Mouse (Mus musculus) spleen, postnatal 36 days (tissue): ENCODE measurements around the gene Rnf128.
"Not testable (repeated sequence)": the region's sequence is repeated elsewhere in the genome, so short reads cannot be mapped to it uniquely, and the experiment has no call there.

Experiments used
- DNase-seq, 2 experiments: peaks; one replicate each; pipeline ENCODE4 v3.0.0; 2022; ENCODE audit warnings: low spot score in 2 of 2, mixed read lengths in 1 of 2

The Rnf128 gene

GRCm38 (mm10) chrX:139562925-139563461 lies at the start of gene Rnf128:
TSS of gene Rnf128 (plus strand) at chrX:139563316.
- DNase-seq: no peak

- no peak for DNase-seq
Measured at GRCm38 (mm10) chrX:139516156-139516555, 47.0 kb upstream of the Rnf128 start.

GRCm38 (mm10) chrX:139519251-139519650 lies 43.9 kb upstream of the Rnf128 start:
- no peak for DNase-seq

GRCm38 (mm10) chrX:139524303-139525091 lies 38.6 kb upstream of the Rnf128 start:
- no peak for DNase-seq

GRCm38 (mm10) chrX:139525724-139526123 lies 37.4 kb upstream of the Rnf128 start:
- no peak for DNase-seq

- no peak for DNase-seq
Measured at GRCm38 (mm10) chrX:139526984-139527383, 36.1 kb upstream of the Rnf128 start.

GRCm38 (mm10) chrX:139529678-139530077 lies 33.4 kb upstream of the Rnf128 start:
- no peak for DNase-seq

GRCm38 (mm10) chrX:139532293-139532692 lies 30.8 kb upstream of the Rnf128 start:
- DNase-seq: no peak

- no peak for DNase-seq
Measured at GRCm38 (mm10) chrX:139537641-139538397, 25.3 kb upstream of the Rnf128 start.

- no peak for DNase-seq
Measured at GRCm38 (mm10) chrX:139543726-139544125, 19.4 kb upstream of the Rnf128 start.

- DNase-seq: no peak
Measured at GRCm38 (mm10) chrX:139550456-139550855, 12.7 kb upstream of the Rnf128 start.

GRCm38 (mm10) chrX:139552090-139552489 lies 11.0 kb upstream of the Rnf128 start:
- no peak for DNase-seq

GRCm38 (mm10) chrX:139562255-139562924 lies 726 bp upstream of the Rnf128 start:
- DNase-seq: no peak

- no peak for DNase-seq
Measured at GRCm38 (mm10) chrX:139570054-139570453, 6.9 kb downstream of the Rnf128 start.

- DNase-seq: no peak
Measured at GRCm38 (mm10) chrX:139578649-139579278, 15.6 kb downstream of the Rnf128 start.

- no peak for DNase-seq
Measured at GRCm38 (mm10) chrX:139583616-139584015, 20.5 kb downstream of the Rnf128 start.

GRCm38 (mm10) chrX:139586676-139587075 lies 23.6 kb downstream of the Rnf128 start:
- DNase-seq: not testable (repeated sequence)

GRCm38 (mm10) chrX:139596404-139596803 lies 33.3 kb downstream of the Rnf128 start:
- no peak for DNase-seq

GRCm38 (mm10) chrX:139610033-139610764 lies 47.1 kb downstream of the Rnf128 start:
- peak; percentile 56 to 58 for DNase-seq

GRCm38 (mm10) chrX:139610765-139611300 lies 47.7 kb downstream of the Rnf128 start:
- no peak for DNase-seq

GRCm38 (mm10) chrX:139614761-139615160 lies 51.6 kb downstream of the Rnf128 start:
- DNase-seq: no peak
